Mouse (Mus musculus) brain, embryonic 14.5 days (tissue): ENCODE data around the gene Gm10491. TPM values are rescaled to one million over a fixed set of nuclear protein-coding genes. Genes with fewer than 3 reads are reported as not detected.
A peak's percentile ranks its signal among the peaks of the same experiment; 100 is the strongest.
"Not testable (repeated sequence)": the region's sequence is repeated elsewhere in the genome, so short reads cannot be mapped to it uniquely, and the experiment has no call there.

Experiments
- DNase-seq: peaks from one replicate; pipeline ENCODE4 v3.0.0-alpha.2; 2011; ENCODE audit warnings: low read depth
- CTCF ChIP-seq: fragments of 200-500 bp; IDR thresholded peaks from 2 replicates; pipeline ENCODE4 v1.5.1; 2012; ENCODE audit warnings: inconsistent platforms, mild to moderate bottlenecking, moderate library complexity, borderline replicate concordance; ENCODE audit not compliant: insufficient read depth, insufficient read length; ENCODE audit errors: extremely low read depth
- POLR2A ChIP-seq: fragments of 200-500 bp; IDR thresholded peaks from 2 replicates; pipeline ENCODE4 v1.6.1; 2012; ENCODE audit warnings: mild to moderate bottlenecking, inconsistent platforms, borderline replicate concordance; ENCODE audit not compliant: poor library complexity, insufficient read depth, insufficient read length, severe bottlenecking; ENCODE audit errors: extremely low read depth
- polyA plus RNA-seq: library from polyadenylated mRNA; depleted of rRNA; stranded (reverse); fragments of >200 nt; gene quantifications from 2 replicates; pipeline ENCODE4 v1.2.3, GENCODE M21; 2012; rRNA removed

Gene Gm10491
- polyA plus RNA-seq: not detected in 2 replicates

DNA sequence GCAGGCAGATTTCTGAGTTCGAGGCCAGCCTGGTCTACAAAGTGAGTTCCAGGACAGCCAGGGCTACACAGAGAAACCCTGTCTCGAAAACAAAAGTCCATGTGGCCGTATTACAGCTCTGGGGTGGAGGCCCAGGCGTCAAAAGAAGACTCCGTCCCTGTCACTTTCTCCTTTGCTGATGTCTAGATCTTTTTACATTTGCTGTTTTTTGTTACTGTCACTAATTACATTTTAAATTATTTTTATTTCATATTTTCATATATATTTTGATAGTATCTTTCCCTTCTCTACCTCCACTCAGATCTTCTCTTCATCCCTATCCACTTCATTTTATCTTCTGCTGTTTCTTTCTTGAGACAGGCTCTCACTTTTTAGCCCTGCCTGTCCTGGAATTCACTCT lies at the start of gene Gm10491:
Gene Gm10491, minus strand, starts transcription at position 101 of the 400 bp plus-strand sequence.
- no peak for DNase-seq
- no peak for TF ChIP-seq CTCF
- no peak for TF ChIP-seq POLR2A

DNA sequence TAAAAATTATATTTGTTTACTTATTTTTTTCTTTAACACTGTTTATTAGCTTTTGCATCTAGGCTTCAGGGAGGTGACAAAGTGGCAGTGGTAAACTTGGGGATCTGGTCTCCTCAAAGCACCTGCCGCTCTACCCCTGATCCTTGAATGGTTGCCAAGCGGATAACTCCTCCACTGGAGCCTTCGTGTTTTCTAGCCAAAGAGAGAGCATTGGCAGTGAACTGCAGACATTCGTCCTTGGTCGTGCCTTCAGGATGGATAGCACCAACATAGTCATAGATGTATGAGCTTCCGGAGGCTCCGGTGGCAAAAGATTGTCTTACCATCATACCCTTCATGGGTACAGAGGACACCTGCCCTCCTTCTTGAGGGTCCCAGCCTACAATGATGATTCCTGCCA lies 42.5 kb upstream of the Gm10491 start:
- TF ChIP-seq CTCF (no peak), POLR2A (no peak)

DNA sequence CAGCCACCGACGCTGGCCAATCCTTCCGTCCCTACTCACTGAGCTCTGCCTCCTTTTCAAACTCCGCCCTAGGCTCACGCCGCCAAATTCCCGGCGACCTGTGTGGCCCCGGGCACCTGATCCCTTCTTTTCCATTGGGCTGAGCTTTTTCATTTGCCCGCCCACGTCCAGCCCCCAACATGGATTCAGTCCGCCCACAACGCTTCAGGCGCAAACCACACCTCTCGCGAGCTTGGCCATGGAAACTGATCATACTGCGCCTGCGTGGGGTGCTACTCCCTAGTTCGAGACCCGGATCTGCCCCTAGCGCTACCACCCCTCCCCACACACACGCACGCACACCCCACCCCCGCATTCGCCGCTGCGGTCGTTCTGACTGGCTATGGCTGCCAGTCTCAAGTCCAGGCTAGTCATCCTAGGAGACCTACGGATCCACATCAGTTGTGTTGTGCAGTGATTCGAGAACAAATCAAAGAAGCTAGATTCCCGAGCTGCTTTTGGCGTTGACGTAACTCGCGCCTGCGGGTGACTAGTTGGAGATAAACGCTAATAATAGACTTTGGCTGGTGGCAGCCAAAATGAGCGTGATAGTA lies 40.4 kb upstream of the Gm10491 start:
- DNase-seq: peak; percentile 99
- TF ChIP-seq POLR2A (no peak), CTCF (no peak)

More for the DNA sequence above, 42.5 kb upstream of the Gm10491 start:
- no peak for DNase-seq

GRCm38 (mm10) chrX:7947108-7947899 lies 39.7 kb upstream of the Gm10491 start, which contains the start of gene Hdac6:
Hdac6 (minus strand) TSS chrX:7947889.
- DNase-seq: no peak
- TF ChIP-seq CTCF (no peak), POLR2A (peak; percentile 58; the same call in 1 of the 2 replicates)

- DNase-seq: no peak
- TF ChIP-seq CTCF (no peak), POLR2A (no peak)
Measured at GRCm38 (mm10) chrX:7945618-7946017, 38.0 kb upstream of the Gm10491 start.

GRCm38 (mm10) chrX:7937667-7938066 lies 30.0 kb upstream of the Gm10491 start:
- DNase-seq: no peak
- TF ChIP-seq CTCF (no peak), POLR2A (no peak)

DNA sequence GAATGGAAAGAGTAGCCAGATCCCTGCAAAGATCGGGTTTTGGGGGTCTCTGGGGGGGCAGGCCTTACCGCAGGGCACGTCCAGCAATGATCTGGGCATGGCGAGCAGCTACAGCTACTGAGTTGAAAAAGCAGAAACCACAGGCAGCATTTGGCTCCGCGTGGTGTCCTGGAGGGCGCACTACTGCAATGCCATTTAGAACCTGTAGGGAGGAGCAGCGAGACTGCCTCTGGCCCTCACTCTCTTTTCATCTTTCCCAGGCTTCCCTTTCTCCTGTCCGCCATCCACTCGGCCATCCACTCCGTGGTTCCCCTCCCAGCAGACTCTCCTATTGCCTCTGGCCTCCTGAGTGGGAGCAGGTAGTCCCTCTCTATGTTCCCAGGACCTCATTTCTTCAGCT lies 29.2 kb upstream of the Gm10491 start:
- TF ChIP-seq POLR2A: no peak
- peak; percentile 23; the same call in 1 of the 2 replicates for TF ChIP-seq CTCF
- no peak for DNase-seq

GRCm38 (mm10) chrX:7928270-7928790 lies 20.7 kb upstream of the Gm10491 start, which contains the start of gene Eras:
Eras (minus strand) TSS chrX:7928607.
- no peak for DNase-seq
- TF ChIP-seq POLR2A: no peak
- TF ChIP-seq CTCF: no peak

DNA sequence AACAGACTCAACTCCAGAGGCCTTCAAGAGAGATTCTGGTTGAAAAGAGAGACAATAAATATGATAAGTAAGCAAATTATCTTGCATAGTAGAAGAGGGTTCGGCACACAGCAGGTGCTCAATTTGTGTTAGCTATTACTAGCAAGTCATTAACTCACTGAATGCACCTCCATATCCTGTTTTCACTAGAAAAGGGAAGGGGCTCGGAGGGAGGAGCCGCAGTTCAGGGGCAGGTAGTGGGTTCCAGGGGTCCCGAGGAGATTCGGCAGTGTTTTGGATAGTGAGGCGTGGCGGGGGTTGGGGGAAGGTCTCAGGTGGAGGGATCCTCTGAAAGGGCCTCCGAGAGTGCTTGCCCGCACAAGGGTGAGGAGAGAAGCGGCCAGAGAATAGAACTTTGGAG lies 19.5 kb upstream of the Gm10491 start:
- no peak for TF ChIP-seq CTCF
- TF ChIP-seq POLR2A: no peak
- no peak for DNase-seq

GRCm38 (mm10) chrX:7926266-7926665 lies 18.6 kb upstream of the Gm10491 start:
- TF ChIP-seq POLR2A: no peak
- TF ChIP-seq CTCF: no peak
- DNase-seq: no peak

DNA sequence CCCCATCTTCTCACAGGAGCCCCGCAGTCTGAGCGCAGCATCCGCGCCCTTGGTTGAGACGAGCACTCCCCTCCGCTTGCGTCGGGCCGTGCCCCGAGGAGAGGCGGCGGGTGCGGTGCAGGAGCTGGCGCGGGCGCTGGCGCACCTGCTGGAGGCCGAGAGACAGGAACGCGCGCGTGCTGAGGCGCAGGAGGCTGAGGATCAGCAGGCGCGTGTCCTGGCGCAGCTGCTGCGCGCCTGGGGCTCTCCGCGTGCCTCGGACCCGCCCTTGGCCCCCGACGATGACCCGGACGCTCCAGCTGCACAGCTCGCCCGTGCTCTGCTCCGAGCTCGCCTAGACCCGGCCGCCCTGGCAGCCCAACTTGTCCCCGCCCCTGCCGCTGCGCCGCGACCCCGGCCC lies 14.4 kb upstream of the Gm10491 start:
- peak; percentile 39 for DNase-seq
- TF ChIP-seq POLR2A (no peak), CTCF (no peak)

- DNase-seq: peak; percentile 91
- TF ChIP-seq POLR2A (peak; percentile 71; the same call in 1 of the 2 replicates), CTCF (no peak)
Measured at GRCm38 (mm10) chrX:7919601-7920383, 12.2 kb upstream of the Gm10491 start, which contains the start of gene Pcsk1n. Pcsk1n (plus strand) TSS chrX:7919822.

GRCm38 (mm10) chrX:7917960-7918359 lies 10.3 kb upstream of the Gm10491 start:
- DNase-seq: not testable (repeated sequence)
